Mouse (Mus musculus): ENCODE measurements around the gene Vmn1r171. TPM values are rescaled to one million over a fixed set of nuclear protein-coding genes. Genes with fewer than 3 reads are reported as not detected.
"Not testable (repeated sequence)": the region's sequence is repeated elsewhere in the genome, so short reads cannot be mapped to it uniquely, and the experiment has no call there.

The Vmn1r171 gene
- total RNA-seq (2014; fragmentation: Nextera tagmentation) (not detected in 2 replicates), total RNA-seq (2017) (not detected in 2 replicates)

- ATAC-seq (replicated peaks; ENCODE audit: poor library complexity, severe bottlenecking), result no peak
Measured at GRCm38 (mm10) chr7:23630422-23630821, at the start of gene Vmn1r171. TSS of gene Vmn1r171 (plus strand) at chr7:23630722.

- not testable (repeated sequence) for ATAC-seq (replicated peaks; ENCODE audit: poor library complexity, severe bottlenecking)
Measured at GRCm38 (mm10) chr7:23605875-23606274, 24.6 kb upstream of the Vmn1r171 start, which contains the start of gene Vmn1r170. TSS of gene Vmn1r170 (plus strand) at chr7:23606175.

- no peak for ATAC-seq (replicated peaks; ENCODE audit: poor library complexity, severe bottlenecking)
Measured at GRCm38 (mm10) chr7:23658016-23658415, 27.5 kb downstream of the Vmn1r171 start, which contains the start of gene Vmn1r172. TSS of gene Vmn1r172 (plus strand) at chr7:23658316.

Other genes with a start within 250 kb of the Vmn1r171 start
- not detected in 2 replicates for gene Nlrp5, start 244.8 kb upstream of the Vmn1r171 start, total RNA-seq (2014; fragmentation: Nextera tagmentation)
- gene Nlrp5, start 244.8 kb upstream of the Vmn1r171 start, total RNA-seq (2017), result not detected in 2 replicates
- gene Vmn1r167, start 123.5 kb upstream of the Vmn1r171 start, total RNA-seq (2014; fragmentation: Nextera tagmentation), result not detected in 2 replicates
- gene Vmn1r167, start 123.5 kb upstream of the Vmn1r171 start, total RNA-seq (2017), result not detected in 2 replicates
- gene Vmn1r168, start 91.0 kb upstream of the Vmn1r171 start, total RNA-seq (2014; fragmentation: Nextera tagmentation), result not detected in 2 replicates
- not detected in 2 replicates for gene Vmn1r168, start 91.0 kb upstream of the Vmn1r171 start, total RNA-seq (2017)
- gene Vmn1r169, start 55.2 kb upstream of the Vmn1r171 start, total RNA-seq (2014; fragmentation: Nextera tagmentation), result not detected in 2 replicates
- not detected in 2 replicates for gene Vmn1r169, start 55.2 kb upstream of the Vmn1r171 start, total RNA-seq (2017)
- not detected in 2 replicates for gene Vmn1r170, start 24.5 kb upstream of the Vmn1r171 start, total RNA-seq (2014; fragmentation: Nextera tagmentation)
- gene Vmn1r170, start 24.5 kb upstream of the Vmn1r171 start, total RNA-seq (2017), result not detected in 2 replicates
- not detected in 2 replicates for gene Vmn1r172, start 27.6 kb downstream of the Vmn1r171 start, total RNA-seq (2014; fragmentation: Nextera tagmentation)
- gene Vmn1r172, start 27.6 kb downstream of the Vmn1r171 start, total RNA-seq (2017), result not detected in 2 replicates
- gene Vmn1r173, start 70.0 kb downstream of the Vmn1r171 start, total RNA-seq (2014; fragmentation: Nextera tagmentation), result not detected in 2 replicates
- gene Vmn1r173, start 70.0 kb downstream of the Vmn1r171 start, total RNA-seq (2017), result not detected in 2 replicates
- not detected in 2 replicates for gene Vmn1r174, start 121.5 kb downstream of the Vmn1r171 start, total RNA-seq (2014; fragmentation: Nextera tagmentation)
- not detected in 2 replicates for gene Vmn1r174, start 121.5 kb downstream of the Vmn1r171 start, total RNA-seq (2017)
- gene Vmn1r175, start 179.9 kb downstream of the Vmn1r171 start, total RNA-seq (2014; fragmentation: Nextera tagmentation), result not detected in 2 replicates
- not detected in 2 replicates for gene Vmn1r175, start 179.9 kb downstream of the Vmn1r171 start, total RNA-seq (2017)
- not detected in 2 replicates for gene Vmn1r176, start 206.7 kb downstream of the Vmn1r171 start, total RNA-seq (2014; fragmentation: Nextera tagmentation)
- not detected in 2 replicates for gene Vmn1r176, start 206.7 kb downstream of the Vmn1r171 start, total RNA-seq (2017)
- not detected in 2 replicates for gene Vmn1r177, start 235.7 kb downstream of the Vmn1r171 start, total RNA-seq (2014; fragmentation: Nextera tagmentation)
- gene Vmn1r177, start 235.7 kb downstream of the Vmn1r171 start, total RNA-seq (2017), result not detected in 2 replicates